Comparison of ENCODE assay signal across 8 mouse cellular contexts in the genomic region with DNA sequence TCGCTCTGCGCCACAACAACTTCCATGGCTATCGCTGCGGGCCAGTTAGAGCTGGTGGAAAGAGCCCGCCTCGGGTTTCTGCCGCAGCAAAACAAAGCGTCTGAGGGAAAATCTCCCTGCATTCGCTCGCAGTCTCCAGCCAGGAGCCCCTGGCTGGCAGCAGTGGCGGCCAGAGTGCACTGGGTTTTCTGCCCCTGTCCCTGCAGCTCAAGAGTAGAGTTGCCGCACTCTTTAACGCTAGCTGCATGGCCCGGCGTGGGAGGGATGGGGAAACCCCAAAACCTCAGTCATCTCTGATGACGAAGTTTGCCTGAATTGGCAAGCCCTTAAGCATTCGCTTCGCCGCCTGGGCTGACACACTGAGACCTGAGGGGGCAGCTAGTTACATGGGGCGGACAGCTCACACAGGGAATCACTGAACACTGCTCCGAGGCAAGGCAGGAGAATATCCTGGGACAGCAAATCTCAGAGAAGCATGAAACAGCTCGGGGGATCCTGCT. TPM values are rescaled to one million over a fixed set of nuclear protein-coding genes. Genes with fewer than 3 reads are reported as not detected.
A peak's percentile ranks its signal among the peaks of the same experiment; 100 is the strongest.
DNase-seq lines count a peak whose midpoint lies in the region; ATAC-seq and TF ChIP-seq lines count a peak whose summit lies in the region.

A gene (minus strand): TSS at position 450 of the 500 bp plus-strand sequence.

- no peaks in the 10 kb centered on the region for H3K9me3 ChIP-seq in heart, embryonic 10.5 days
- H3K9me3 ChIP-seq in forebrain, postnatal 0 days (ENCODE audit: low read length): no peaks in the 10 kb centered on the region

- intact Hi-C loops in heart, postnatal 36 days (cut with DNase I): no loop called here
- intact Hi-C loops in left cerebral cortex, postnatal 36 days (cut with DNase I): no loop called here

- peaks cover 64% of the 10 kb centered on the region for H3K27me3 ChIP-seq in heart, embryonic 10.5 days (ENCODE audit: insufficient read depth, poor library complexity, severe bottlenecking)
- H3K27me3 ChIP-seq in forebrain, postnatal 0 days (ENCODE audit: insufficient read depth, low read length): no peaks in the 10 kb centered on the region

- H3K4me1 ChIP-seq in heart, embryonic 10.5 days: 0 out of 2 replicates have a peak, but pooled peaks cover 12% of the 10 kb centered on the region
- H3K4me1 ChIP-seq in forebrain, postnatal 0 days (ENCODE audit: insufficient read depth): peaks cover 13% of the 10 kb centered on the region
- H3K4me1 ChIP-seq in olfactory bulb, adult 2 months (ENCODE audit: control insufficient read depth, insufficient read depth, low read length): peaks cover 11% of the 10 kb centered on the region

- ATAC-seq in forebrain, postnatal 0 days: no peak

- DNase-seq in heart, embryonic 10.5 days (ENCODE audit: low spot score): no peak
- DNase-seq in heart, postnatal 36 days: no peak
- peak; percentile 31 for DNase-seq in thymus, postnatal 14 days
- DNase-seq in thymus, postnatal 10 days (ENCODE audit: low spot score in 2 of 2): no peak
- DNase-seq in forebrain, postnatal 0 days: peak; percentile 58
- peak; percentile 28 to 32 for DNase-seq in left cerebral cortex, postnatal 36 days (ENCODE audit: low spot score in 2 of 2)
- no peak for DNase-seq in urinary bladder, postnatal 25 days (ENCODE audit: low spot score)

- peak within 1 kb of the TSS; percentile 72 for H3K4me2 ChIP-seq in forebrain, postnatal 0 days (ENCODE audit: low read depth)

- 1% methylated on average over 22 of the region's 22 CpGs for WGBS in heart, embryonic 10.5 days
- under 1% methylated on average over 22 of the region's 22 CpGs for WGBS in forebrain, postnatal 0 days
- 1% methylated on average over 22 of the region's 22 CpGs for WGBS in olfactory bulb, adult 2 months

- H3K36me3 ChIP-seq in heart, embryonic 10.5 days: no peaks in the 10 kb centered on the region
- no peaks in the 10 kb centered on the region for H3K36me3 ChIP-seq in forebrain, postnatal 0 days (ENCODE audit: insufficient read depth)

- no peak within 1 kb of the TSS for H3K27ac ChIP-seq in heart, embryonic 10.5 days
- no peak within 1 kb of the TSS for H3K27ac ChIP-seq in forebrain, postnatal 0 days (ENCODE audit: low read depth, low read length)
- H3K27ac ChIP-seq in olfactory bulb, adult 2 months (ENCODE audit: insufficient read depth, low read depth, low read length): peak within 1 kb of the TSS; percentile 4; the same call in 1 of the 2 replicates

- H3K4me3 ChIP-seq in heart, embryonic 10.5 days: peak within 1 kb of the TSS; percentile 58
- peak within 1 kb of the TSS; percentile 39 for H3K4me3 ChIP-seq in forebrain, postnatal 0 days (ENCODE audit: low read depth, low read length)
- peak within 1 kb of the TSS; percentile 49 for H3K4me3 ChIP-seq in olfactory bulb, adult 2 months (ENCODE audit: insufficient read depth, low read depth, low read length)

- H3K9ac ChIP-seq in forebrain, postnatal 0 days: peak within 1 kb of the TSS; percentile 39

- no peak for TF ChIP-seq CTCF in forebrain, postnatal 0 days (IDR thresholded peaks at IDR 0.05; ENCODE audit: low read depth)
- no peak for TF ChIP-seq CTCF in olfactory bulb, adult 2 months (IDR thresholded peaks at IDR 0.05; ENCODE audit: insufficient read depth, low read depth, low read length)

- TF ChIP-seq POLR2A in olfactory bulb, adult 2 months (IDR thresholded peaks at IDR 0.05; ENCODE audit: insufficient read depth, low read depth, low read length): no peak

RNA-seq across cellular contexts. Expression of the gene that starts here (rescaled TPM):
- 0.28 and 0.62 TPM in 2 replicates for polyA plus RNA-seq in heart, embryonic 10.5 days (2016; fragmentation: Nextera tagmentation; extraction: Ambion mirVana)
- total RNA-seq in heart, postnatal 36 days (2021): under 1 TPM in 1 of 2 experiments, not detected in 1; 0.22 TPM
- 59.7 and 60.9 TPM in 2 replicates for total RNA-seq in forebrain, postnatal 0 days (2014; rRNA removed)
- 30.2 and 40.9 TPM in 2 replicates for polyA plus RNA-seq in forebrain, postnatal 0 days (2015; fragmentation: Nextera tagmentation; extraction: Ambion mirVana)
- 10 to 100 TPM; 13.0 to 13.7 TPM for total RNA-seq in left cerebral cortex, postnatal 36 days (2021)
- 50.8 TPM in 1 of 2 replicates, not detected in the other for polyA plus RNA-seq in olfactory bulb, adult 2 months (2012; ENCODE audit: insufficient read depth, insufficient read length, low replicate concordance, missing spikeins)

Comparison
In these comparisons a context has a peak if more than half of its experiments do, and no peak if none do; other contexts are left out.
1. RNA of the gene that starts here (total RNA-seq): 59.7 to 60.9 TPM in forebrain, postnatal 0 days and 13.0 to 13.7 TPM in left cerebral cortex, postnatal 36 days; 0.22 TPM in heart, postnatal 36 days; every median in the first group is over 10 times any median in the second.
2. RNA of the gene that starts here (polyA plus RNA-seq): 50.8 TPM in olfactory bulb, adult 2 months and 30.2 to 40.9 TPM in forebrain, postnatal 0 days; 0.28 to 0.62 TPM in heart, embryonic 10.5 days; every median in the first group is over 10 times any median in the second.
3. DNase-seq: peak in thymus, postnatal 14 days (single experiment), forebrain, postnatal 0 days (single experiment) and left cerebral cortex, postnatal 36 days (2 of 2); none in heart, embryonic 10.5 days (single experiment), heart, postnatal 36 days (0 of 2), thymus, postnatal 10 days (0 of 2) and urinary bladder, postnatal 25 days (single experiment).
4. Peak in every context shown above with its lines, with median percentiles within 50 percentile points of each other: H3K4me3 ChIP-seq.